Mouse (Mus musculus) left cerebral cortex, postnatal 14 days (tissue): Measurements from ENCODE around the gene Gm11487. TPM values are rescaled to one million over a fixed set of nuclear protein-coding genes. Genes with fewer than 3 reads are reported as not detected.
"Not testable (repeated sequence)": the region's sequence is repeated elsewhere in the genome, so short reads cannot be mapped to it uniquely, and the experiment has no call there.

Experiments used
- DNase-seq, 2 experiments: peaks; one replicate each; pipeline ENCODE4 v3.0.0; 2021 to 2022; ENCODE audit warnings: low spot score in 2 of 2, mixed read lengths in 1 of 2
- intact Hi-C: fragments of 180-260 bp; cut with DNase I; formaldehyde crosslinking; loops from one replicate; pipeline ENCODE4 v1.15.1; 2025
- long read RNA-seq, 2 experiments: library from polyadenylated mRNA; stranded (forward); transcript quantifications; one replicate each; pipeline ENCODE4 v2.0.0; 2021
- total RNA-seq, 2 experiments: library from RNA; stranded (reverse); gene quantifications; 2 replicates each; pipeline ENCODE4 v1.2.3; 2021

Gene Gm11487
- not detected for total RNA-seq
- long read RNA-seq, experiment 1: 0 reads
- long read RNA-seq, experiment 2: 0 reads

GRCm38 (mm10) chr4:73404972-73405371, at the start of gene Gm11487:
Gene Gm11487 (minus strand): TSS chr4:73405072.
- DNase-seq, intact Hi-C loops: not testable (repeated sequence)

DNA sequence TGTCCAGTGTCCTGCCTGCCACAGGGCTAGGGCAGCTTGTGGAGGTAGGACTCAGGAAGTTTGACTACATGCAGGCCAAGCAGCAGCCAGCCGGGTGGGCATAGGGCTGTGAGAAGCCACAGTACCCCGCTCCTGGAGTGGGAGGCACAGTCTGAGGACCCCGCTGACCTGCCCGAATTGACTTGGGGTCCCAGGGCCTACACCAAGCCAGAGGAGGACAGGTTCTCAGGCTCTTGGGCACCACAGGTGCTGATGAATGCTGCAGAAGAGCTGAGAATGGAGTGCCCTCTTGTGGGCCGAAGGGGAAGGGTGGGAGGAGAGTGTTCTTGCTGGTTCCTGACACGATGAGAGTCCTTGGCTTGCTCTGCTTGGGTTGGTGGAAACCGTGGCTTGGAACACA, 39.8 kb upstream of the Gm11487 start:
- intact Hi-C loops: no loop called here
- DNase-seq: peak; percentile 3 to 6

GRCm38 (mm10) chr4:73442568-73442967, 37.7 kb upstream of the Gm11487 start:
- DNase-seq: no peak
- intact Hi-C loops: no loop called here

- no peak for DNase-seq
- intact Hi-C loops: no loop called here
These were observed 21.0 kb upstream of the Gm11487 start for GRCm38 (mm10) chr4:73425903-73426302.

GRCm38 (mm10) chr4:73423049-73423448, 18.2 kb upstream of the Gm11487 start:
- intact Hi-C loops: no loop called here
- no peak for DNase-seq

DNA sequence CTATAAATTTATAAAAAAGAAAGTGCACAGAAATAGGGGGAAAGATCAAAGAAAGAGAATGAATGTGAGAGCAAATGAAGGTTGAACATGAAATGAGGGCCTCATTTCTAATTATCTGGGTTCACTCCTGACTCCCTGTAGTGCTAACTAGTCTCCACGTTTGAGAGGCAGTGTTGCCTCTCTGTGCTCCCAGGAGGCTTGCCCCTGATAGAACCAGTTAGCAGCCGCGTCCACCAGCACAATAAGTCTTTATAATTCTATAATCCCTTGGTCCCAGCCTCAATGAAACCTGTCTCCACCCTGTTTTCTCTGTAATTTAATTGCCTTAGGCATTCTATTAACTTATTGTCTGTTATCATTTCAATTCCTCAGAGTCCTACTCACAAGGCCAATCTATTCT, 38.3 kb downstream of the Gm11487 start:
- no peak for DNase-seq
- intact Hi-C loops: no loop called here

Other genes with a start within 250 kb of the Gm11487 start
- not detected for gene Gm11238, start 202.8 kb upstream of the Gm11487 start, total RNA-seq
- not detected for gene Gm11237, start 217.9 kb upstream of the Gm11487 start, total RNA-seq
- gene Gm11236, start 233.0 kb upstream of the Gm11487 start, total RNA-seq: not detected